Mouse (Mus musculus) E14TG2a.4 (cell line): ENCODE data around the gene Gar1.

Experiments used
- CTCF ChIP-seq: conservative IDR thresholded peaks from 2 replicates; pipeline ENCODE4 v1.5.1; 2014; ENCODE audit warnings: low read length
- NANOG ChIP-seq: IDR thresholded peaks from 2 replicates; pipeline ENCODE4 v1.6.1; 2014; ENCODE audit warnings: borderline replicate concordance, low read length, mixed read lengths
- POU5F1 ChIP-seq: IDR thresholded peaks from 2 replicates; pipeline ENCODE4 v1.6.1; 2014; ENCODE audit warnings: low read length, borderline replicate concordance

- TF ChIP-seq CTCF (no peak), NANOG (no peak), POU5F1 (no peak)
Measured at GRCm38 (mm10) chr3:129820847-129821246, 10.3 kb downstream of the Gar1 start.
